Comparison of ENCODE assay signal across 25 mouse cellular contexts in the genomic region with DNA sequence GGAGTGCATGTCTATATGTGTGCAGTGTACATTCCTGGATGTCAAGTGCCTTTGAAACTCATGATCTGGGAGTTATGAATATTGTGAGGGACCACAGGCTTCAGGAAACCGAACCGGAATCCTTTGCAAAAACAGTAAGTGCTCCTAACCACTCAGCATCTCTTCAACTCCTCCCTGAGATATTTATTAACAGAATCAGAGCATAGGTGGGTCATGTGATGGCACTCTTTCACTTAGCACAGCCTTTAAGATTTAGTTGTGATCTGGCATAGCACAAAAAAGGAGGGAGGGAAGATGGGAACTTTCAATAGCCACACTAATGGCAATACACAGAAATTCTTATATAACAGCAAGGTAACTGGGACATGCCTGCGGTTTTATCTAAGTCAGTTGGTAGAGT. TPM values are rescaled to one million over a fixed set of nuclear protein-coding genes. Genes with fewer than 3 reads are reported as not detected.
DNase-seq lines count a peak whose midpoint lies in the region; ATAC-seq and TF ChIP-seq lines count a peak whose summit lies in the region.
"Had no signal": no experiment of that assay in that cellular context is flagged by ENCODE, and none has a peak within 500 bp of the region (broad histone marks: within the 10 kb centered on the region; RNA-seq: fewer than 3 reads in every experiment).

No protein-coding gene starts in this region.

- H3K27ac ChIP-seq in gastrocnemius, adult 2 months: peak overlapping the region; percentile 50; the same call in 1 of the 2 replicates
- H3K27ac ChIP-seq in kidney, adult 2 months (ENCODE audit: insufficient read depth, low read depth, low read length): no peak overlapping the region
- H3K27ac ChIP-seq in limb, embryonic 15.5 days: 0 out of 2 replicates have a peak overlapping the region, but pooled peaks have one; percentile 5
- H3K27ac ChIP-seq in limb, embryonic 10.5 days: no peak overlapping the region
- H3K27ac ChIP-seq in lung, postnatal 0 days (ENCODE audit: low read length): no peak overlapping the region
- H3K27ac ChIP-seq: embryonic facial prominence, embryonic 10.5 days; embryonic facial prominence, embryonic 12.5 days; forebrain, embryonic 13.5 days had no signal

- no peak overlapping the region for H3K4me2 ChIP-seq in limb, embryonic 15.5 days
- no peak overlapping the region for H3K4me2 ChIP-seq in lung, postnatal 0 days (replicated peaks; ENCODE audit: low read depth, low read length)
- H3K4me2 ChIP-seq: embryonic facial prominence, embryonic 12.5 days; forebrain, embryonic 13.5 days had no signal

- TF ChIP-seq CTCF in gastrocnemius, adult 2 months (IDR thresholded peaks at IDR 0.05): no peak
- TF ChIP-seq CTCF in kidney, adult 2 months (conservative IDR thresholded peaks at IDR 0.05; ENCODE audit: insufficient read depth, insufficient read length, low read depth, low read length): no peak
- TF ChIP-seq CTCF in lung, postnatal 0 days (IDR thresholded peaks at IDR 0.05): no peak

- intact Hi-C loops in gastrocnemius, adult 2 months (cut with DNase I): no loop called here

- H3K9ac ChIP-seq in limb, embryonic 15.5 days: no peak overlapping the region
- no peak overlapping the region for H3K9ac ChIP-seq in lung, postnatal 0 days (replicated peaks; ENCODE audit: low read depth)
- H3K9ac ChIP-seq: embryonic facial prominence, embryonic 12.5 days; forebrain, embryonic 13.5 days had no signal

- DNase-seq in gastrocnemius, adult 2 months: no peak
- no peak for DNase-seq in gastrocnemius, adult 8-10 months (ENCODE audit: low spot score in 2 of 2)
- DNase-seq in kidney, adult 2 months: peak; percentile 54
- no peak for DNase-seq in kidney, adult 9 months
- no peak for DNase-seq in limb, embryonic 10.5 days (ENCODE audit: low spot score)
- peak; percentile 49 for DNase-seq in lung, postnatal 0 days (ENCODE audit: low spot score)
- DNase-seq in lung, postnatal 25 days (ENCODE audit: low spot score): no peak
- DNase-seq: adrenal gland, adult 8-10 months; adrenal gland, postnatal 14 days; adrenal gland, postnatal 36 days; B cell, adult 2 months; cerebellum, adult 11-12 months; cerebellum, adult 2 months; cerebellum, adult 9-10 months; cerebellum, postnatal 10 days; cerebellum, postnatal 25 days had no signal

- no peaks in the 10 kb centered on the region for H3K27me3 ChIP-seq in kidney, adult 2 months (replicated peaks; ENCODE audit: control insufficient read depth, insufficient read depth, low read length)
- no peaks in the 10 kb centered on the region for H3K27me3 ChIP-seq in limb, embryonic 15.5 days
- no peaks in the 10 kb centered on the region for H3K27me3 ChIP-seq in limb, embryonic 10.5 days (ENCODE audit: low read depth, poor library complexity, severe bottlenecking)
- H3K27me3 ChIP-seq in lung, postnatal 0 days (replicated peaks; ENCODE audit: insufficient read depth, low read length): no peaks in the 10 kb centered on the region
- H3K27me3 ChIP-seq: CH12.LX; embryonic facial prominence, embryonic 12.5 days; forebrain, embryonic 13.5 days; Patski had no signal

- TF ChIP-seq POLR2A in kidney, adult 2 months (IDR thresholded peaks at IDR 0.05; ENCODE audit: low read depth, low read length): no peak

- no peaks in the 10 kb centered on the region; the same call in 1 of the 2 replicates for H3K36me3 ChIP-seq in kidney, adult 2 months (ENCODE audit: control insufficient read depth, insufficient read depth, low read length)
- peaks cover 46% of the 10 kb centered on the region for H3K36me3 ChIP-seq in limb, embryonic 15.5 days
- peaks cover 96% of the 10 kb centered on the region for H3K36me3 ChIP-seq in limb, embryonic 10.5 days
- peaks cover 12% of the 10 kb centered on the region; the same call in 1 of the 2 replicates for H3K36me3 ChIP-seq in lung, postnatal 0 days (ENCODE audit: insufficient read depth, low read length)

- H3K4me3 ChIP-seq in gastrocnemius, adult 2 months: no peak overlapping the region
- no peak overlapping the region for H3K4me3 ChIP-seq in kidney, adult 2 months (ENCODE audit: insufficient read depth, low read depth, low read length)
- no peak overlapping the region for H3K4me3 ChIP-seq in limb, embryonic 15.5 days
- no peak overlapping the region for H3K4me3 ChIP-seq in limb, embryonic 10.5 days
- H3K4me3 ChIP-seq in lung, postnatal 0 days (ENCODE audit: low read depth, low read length): no peak overlapping the region
- H3K4me3 ChIP-seq: embryonic facial prominence, embryonic 10.5 days; embryonic facial prominence, embryonic 12.5 days; forebrain, embryonic 13.5 days had no signal

- ATAC-seq in limb, embryonic 15.5 days (ENCODE audit: insufficient number of reproducible peaks, low FRiP score, low TSS enrichment, low read depth): no peak
- peak; percentile 67 for ATAC-seq in lung, postnatal 0 days
- ATAC-seq: activated CD4-positive, CD25-positive, alpha-beta regulatory T cell, adult 4 months; CD4-positive, CD25-positive, alpha-beta regulatory T cell, adult 4 months; forebrain, embryonic 13.5 days; Patski had no signal

- no peak for TF ChIP-seq EP300 in lung, postnatal 0 days (IDR thresholded peaks at IDR 0.05)

- H3K9me3 ChIP-seq in limb, embryonic 15.5 days: no peaks in the 10 kb centered on the region
- no peaks in the 10 kb centered on the region for H3K9me3 ChIP-seq in limb, embryonic 10.5 days (replicated peaks)
- H3K9me3 ChIP-seq in lung, postnatal 0 days (ENCODE audit: low read length): no peaks in the 10 kb centered on the region
- H3K9me3 ChIP-seq: embryonic facial prominence, embryonic 10.5 days; embryonic facial prominence, embryonic 12.5 days; forebrain, embryonic 13.5 days; G1E had no signal

- WGBS in kidney, adult 2 months: 37% methylated on average over 3 of the region's 3 CpGs
- 87% methylated on average over 3 of the region's 3 CpGs for WGBS in limb, embryonic 15.5 days
- WGBS in limb, embryonic 10.5 days: 96% methylated on average over 3 of the region's 3 CpGs
- 55% methylated on average over 3 of the region's 3 CpGs for WGBS in lung, postnatal 0 days

- peaks cover 8% of the 10 kb centered on the region; the same call in 1 of the 2 replicates for H3K4me1 ChIP-seq in kidney, adult 2 months (ENCODE audit: control insufficient read depth, insufficient read depth, low read length)
- no peaks in the 10 kb centered on the region for H3K4me1 ChIP-seq in limb, embryonic 15.5 days
- 0 out of 2 replicates have a peak, but pooled peaks cover 4% of the 10 kb centered on the region for H3K4me1 ChIP-seq in limb, embryonic 10.5 days
- no peaks in the 10 kb centered on the region for H3K4me1 ChIP-seq in lung, postnatal 0 days (ENCODE audit: insufficient read depth, low read depth, low read length)
- H3K4me1 ChIP-seq: embryonic facial prominence, embryonic 10.5 days; embryonic facial prominence, embryonic 12.5 days; forebrain, embryonic 13.5 days had no signal

RNA-seq across cellular contexts. Expression of a gene that starts 15.5 kb away (rescaled TPM):
- total RNA-seq in gastrocnemius, adult 2 months (2021): 100 to 1,000 TPM; 102 to 108 TPM
- 100 to 1,000 TPM in 3 of 4 experiments, 10 to 100 TPM in 1; 95.8 to 107 (median 105) TPM for total RNA-seq in gastrocnemius, adult 8-10 months (2022)
- 40.4 and 51.0 TPM in 2 replicates for polyA plus RNA-seq in kidney, adult 2 months (2012; rRNA removed)
- polyA plus RNA-seq in limb, embryonic 15.5 days (2015; fragmentation: Nextera tagmentation; extraction: Ambion mirVana): 183 and 198 TPM in 2 replicates
- 263 and 287 TPM in 2 replicates for polyA plus RNA-seq in limb, embryonic 10.5 days (2016; fragmentation: Nextera tagmentation; extraction: Ambion mirVana)
- 98.6 and 112 TPM in 2 replicates for polyA plus RNA-seq in lung, postnatal 0 days (2015; fragmentation: Nextera tagmentation; extraction: Ambion mirVana)

RNA-seq across cellular contexts. Expression of a gene that starts 23.8 kb away (rescaled TPM):
- 1 to 10 TPM in 1 of 2 experiments, under 1 TPM in 1; 0.97 to 1.2 TPM for total RNA-seq in gastrocnemius, adult 2 months (2021)
- total RNA-seq in gastrocnemius, adult 8-10 months (2022): under 1 TPM; 0.46 to 0.86 (median 0.68) TPM
- 5.0 and 5.5 TPM in 2 replicates for polyA plus RNA-seq in kidney, adult 2 months (2012; rRNA removed)
- polyA plus RNA-seq in limb, embryonic 15.5 days (2015; fragmentation: Nextera tagmentation; extraction: Ambion mirVana): 12.1 and 13.8 TPM in 2 replicates
- 2.9 and 4.7 TPM in 2 replicates for polyA plus RNA-seq in limb, embryonic 10.5 days (2016; fragmentation: Nextera tagmentation; extraction: Ambion mirVana)
- polyA plus RNA-seq in lung, postnatal 0 days (2015; fragmentation: Nextera tagmentation; extraction: Ambion mirVana): 23.3 and 30.7 TPM in 2 replicates

RNA-seq across cellular contexts. Expression of a gene that starts 39.6 kb away (rescaled TPM):
- 1 to 10 TPM; 2.9 to 4.4 TPM for total RNA-seq in gastrocnemius, adult 2 months (2021)
- 1 to 10 TPM; 2.0 to 4.9 (median 2.6) TPM for total RNA-seq in gastrocnemius, adult 8-10 months (2022)
- 68.8 and 101 TPM in 2 replicates for polyA plus RNA-seq in kidney, adult 2 months (2012; rRNA removed)
- 81.0 and 86.3 TPM in 2 replicates for polyA plus RNA-seq in limb, embryonic 15.5 days (2015; fragmentation: Nextera tagmentation; extraction: Ambion mirVana)
- 72.7 and 82.2 TPM in 2 replicates for polyA plus RNA-seq in limb, embryonic 10.5 days (2016; fragmentation: Nextera tagmentation; extraction: Ambion mirVana)
- 151 TPM in 2 replicates for polyA plus RNA-seq in lung, postnatal 0 days (2015; fragmentation: Nextera tagmentation; extraction: Ambion mirVana)

Comparison
In these comparisons a context has a peak if more than half of its experiments do, and no peak if none do; other contexts are left out.
1. DNase-seq: peak in kidney, adult 2 months (single experiment) and lung, postnatal 0 days (single experiment); none in gastrocnemius, adult 2 months (single experiment), gastrocnemius, adult 8-10 months (0 of 2), kidney, adult 9 months (single experiment), limb, embryonic 10.5 days (single experiment) and lung, postnatal 25 days (single experiment).
2. H3K27ac ChIP-seq: peak in gastrocnemius, adult 2 months (single experiment) and limb, embryonic 15.5 days (single experiment); none in kidney, adult 2 months (single experiment), limb, embryonic 10.5 days (single experiment) and lung, postnatal 0 days (single experiment).